Mouse (Mus musculus) adrenal gland, postnatal 36 days (tissue): ENCODE results near the gene Olfr33. TPM values are rescaled to one million over a fixed set of nuclear protein-coding genes. Genes with fewer than 3 reads are reported as not detected.
A peak's percentile ranks its signal among the peaks of the same experiment; 100 is the strongest.

ENCODE experiments used
- DNase-seq, 2 experiments: peaks; one replicate each; pipeline ENCODE4 v3.0.0; 2021; ENCODE audit warnings: mixed read lengths in 1 of 2
- long read RNA-seq, 2 experiments: library from polyadenylated mRNA; stranded (forward); transcript quantifications; one replicate each; pipeline ENCODE4 v2.0.0; 2021; ENCODE audit warnings: borderline sequencing depth in 2 of 2
- total RNA-seq, 2 experiments: library from RNA; stranded (reverse); gene quantifications; 2 replicates each; pipeline ENCODE4 v1.2.3; 2021

Gene Olfr33
- total RNA-seq = not detected
- long read RNA-seq, experiment 1 = 0 reads
- long read RNA-seq, experiment 2 = 0 reads

GRCm38 (mm10) chr7:102718970-102719369 lies at the start of gene Olfr33:
TSS of gene Olfr33 (minus strand) at chr7:102719070.
- no peak for DNase-seq

GRCm38 (mm10) chr7:102759266-102759665 lies 40.4 kb upstream of the Olfr33 start, which contains the start of the genes Olfr560 and Olfr78:
TSS of gene Olfr560 (minus strand) at chr7:102759366.
TSS of gene Olfr78 (minus strand) at chr7:102759471.
- no peak for DNase-seq

- DNase-seq = peak in 1 of 2 experiments; percentile 34
Measured at GRCm38 (mm10) chr7:102752086-102752485, 33.2 kb upstream of the Olfr33 start.

GRCm38 (mm10) chr7:102737705-102738104 lies 18.8 kb upstream of the Olfr33 start:
- DNase-seq = no peak

- DNase-seq = no peak
Measured at GRCm38 (mm10) chr7:102733793-102734192, 14.9 kb upstream of the Olfr33 start.

GRCm38 (mm10) chr7:102727391-102727790 lies 8.5 kb upstream of the Olfr33 start, which contains the start of gene Olfr559:
TSS of gene Olfr559 (minus strand) at chr7:102727491.
- no peak for DNase-seq

- DNase-seq = no peak
Measured at GRCm38 (mm10) chr7:102701915-102702314, 17.0 kb downstream of the Olfr33 start, which contains the start of gene Olfr558. TSS of gene Olfr558 (plus strand) at chr7:102702215.

- no peak for DNase-seq
Measured at GRCm38 (mm10) chr7:102698461-102698860, 20.4 kb downstream of the Olfr33 start.

- peak; percentile 51 to 64 for DNase-seq
Measured at GRCm38 (mm10) chr7:102695358-102696125, 23.3 kb downstream of the Olfr33 start, which contains the start of gene Olfr557. TSS of gene Olfr557 (plus strand) at chr7:102695910.

GRCm38 (mm10) chr7:102686944-102687501 lies 31.8 kb downstream of the Olfr33 start, which contains the start of gene Trim68:
TSS of gene Trim68 (minus strand) at chr7:102687327.
- DNase-seq = peak; percentile 94 to 95

- no peak for DNase-seq
Measured at GRCm38 (mm10) chr7:102681916-102682315, 37.0 kb downstream of the Olfr33 start.

- no peak for DNase-seq
Measured at GRCm38 (mm10) chr7:102676225-102676624, 42.6 kb downstream of the Olfr33 start.

- no peak for DNase-seq
Measured at GRCm38 (mm10) chr7:102665378-102665777, 53.5 kb downstream of the Olfr33 start.

GRCm38 (mm10) chr7:102664599-102664998 lies 54.3 kb downstream of the Olfr33 start, which contains the start of gene Olfr556:
TSS of gene Olfr556 (plus strand) at chr7:102664899.
- DNase-seq = no peak

Other genes starting within 250 kb of the Olfr33 start
- gene Olfr543, start 237.4 kb downstream of the Olfr33 start, total RNA-seq = not detected
- gene Olfr544, start 230.8 kb downstream of the Olfr33 start, total RNA-seq = not detected
- gene Olfr545, start 219.5 kb downstream of the Olfr33 start, total RNA-seq = not detected
- not detected for gene Olfr547, start 184.3 kb downstream of the Olfr33 start, total RNA-seq
- gene Olfr548-ps1, start 178.2 kb downstream of the Olfr33 start, total RNA-seq = not detected
- gene Olfr549, start 169.2 kb downstream of the Olfr33 start, total RNA-seq = not detected
- gene Trim21, start 153.6 kb downstream of the Olfr33 start, total RNA-seq = 10 to 100 TPM; 13.0 to 16.4 TPM
- not detected for gene Olfr550, start 147.6 kb downstream of the Olfr33 start, total RNA-seq
- not detected for gene Olfr551, start 127.2 kb downstream of the Olfr33 start, total RNA-seq
- under 1 TPM in 1 of 2 experiments, not detected in 1; 0.07 TPM for gene Olfr552, start 121.3 kb downstream of the Olfr33 start, total RNA-seq
- not detected for gene Olfr553, start 100.9 kb downstream of the Olfr33 start, total RNA-seq
- not detected for gene Olfr554, start 80.6 kb downstream of the Olfr33 start, total RNA-seq
- gene Olfr555, start 60.2 kb downstream of the Olfr33 start, total RNA-seq = not detected
- not detected for gene Olfr556, start 54.2 kb downstream of the Olfr33 start, total RNA-seq
- gene Trim68, start 31.7 kb downstream of the Olfr33 start, total RNA-seq = 1 to 10 TPM; 8.2 to 9.8 TPM
- not detected for gene Olfr557, start 23.2 kb downstream of the Olfr33 start, total RNA-seq
- under 1 TPM; 0.33 TPM for gene Olfr558, start 16.9 kb downstream of the Olfr33 start, total RNA-seq
- gene Olfr559, start 8.4 kb upstream of the Olfr33 start, total RNA-seq = not detected
- gene Olfr560, start 40.3 kb upstream of the Olfr33 start, total RNA-seq = not detected
- under 1 TPM; 0.20 to 0.26 TPM for gene Olfr78, start 40.4 kb upstream of the Olfr33 start, total RNA-seq
- gene Olfr561, start 52.2 kb upstream of the Olfr33 start, total RNA-seq = not detected
- not detected for gene Olfr564, start 84.4 kb upstream of the Olfr33 start, total RNA-seq
- not detected for gene Olfr566, start 139.7 kb upstream of the Olfr33 start, total RNA-seq
- not detected for gene Olfr568, start 158.1 kb upstream of the Olfr33 start, total RNA-seq
- gene Olfr569, start 171.8 kb upstream of the Olfr33 start, total RNA-seq = not detected
- not detected for gene Olfr570, start 175.5 kb upstream of the Olfr33 start, total RNA-seq
- not detected for gene Olfr571, start 198.5 kb upstream of the Olfr33 start, total RNA-seq
- not detected for gene Olfr572, start 205.3 kb upstream of the Olfr33 start, total RNA-seq
- gene Olfr573-ps1, start 223.5 kb upstream of the Olfr33 start, total RNA-seq = not detected
- not detected for gene Olfr574, start 229.4 kb upstream of the Olfr33 start, total RNA-seq
- not detected for gene Olfr575, start 239.7 kb upstream of the Olfr33 start, total RNA-seq
- not detected for gene Olfr576, start 243.6 kb upstream of the Olfr33 start, total RNA-seq